Mouse (Mus musculus) limb, embryonic 14.5 days (tissue): Measurements from ENCODE around the gene Slc44a5. TPM values are rescaled to one million over a fixed set of nuclear protein-coding genes. Genes with fewer than 3 reads are reported as not detected.

Experiments
- ATAC-seq: fragments of 200-750 bp; cut with Nextera tagmentation; 2 replicates; pipeline ENCODE4 v1.8.0; 2017; ENCODE audit warnings: low read depth, moderate number of reproducible peaks, moderate TSS enrichment; ENCODE audit not compliant: low FRiP score
- DNase-seq: peaks from one replicate; pipeline ENCODE4 v3.0.0-alpha.2; 2015; ENCODE audit warnings: low spot score
- H3K27ac ChIP-seq: fragments of 300-500 bp; sonication (generic); replicated peaks from 2 replicates; pipeline ENCODE4 v1.5.1; 2014; ENCODE audit warnings: low read depth, mild to moderate bottlenecking, low read length, moderate library complexity, mixed read lengths
- H3K27me3 ChIP-seq: fragments of 300-500 bp; sonication (generic); 2 replicates; pipeline ENCODE4 v1.6.1; 2014; ENCODE audit warnings: low read length, mixed read lengths; ENCODE audit not compliant: control insufficient read depth, insufficient read depth
- H3K36me3 ChIP-seq: fragments of 300-500 bp; sonication (generic); 2 replicates; pipeline ENCODE4 v1.6.1; 2014; ENCODE audit warnings: mild to moderate bottlenecking, low read length, moderate library complexity, mixed read lengths; ENCODE audit not compliant: control insufficient read depth, insufficient read depth
- H3K4me1 ChIP-seq: fragments of 300-500 bp; sonication (generic); 2 replicates; pipeline ENCODE4 v1.6.1; 2014; ENCODE audit warnings: antibody characterized with exemption, low read length, mixed read lengths; ENCODE audit not compliant: control insufficient read depth, insufficient read depth
- H3K4me2 ChIP-seq: fragments of 300-500 bp; sonication (generic); replicated peaks from 2 replicates; pipeline ENCODE4 v1.6.1; 2014; ENCODE audit warnings: low read depth, mild to moderate bottlenecking, low read length, moderate library complexity; ENCODE audit not compliant: severe bottlenecking
- H3K4me3 ChIP-seq: fragments of 300-500 bp; sonication (generic); replicated peaks from 2 replicates; pipeline ENCODE4 v1.5.1; 2014; ENCODE audit warnings: low read length
- H3K9ac ChIP-seq: fragments of 300-500 bp; sonication (generic); 2 replicates; pipeline ENCODE4 v1.6.1; 2014; ENCODE audit warnings: mild to moderate bottlenecking, low read depth, low read length, moderate library complexity; ENCODE audit not compliant: severe bottlenecking
- H3K9me3 ChIP-seq: fragments of 300-500 bp; sonication (generic); 2 replicates; pipeline ENCODE4 v1.6.1; 2016; ENCODE audit warnings: low read length; ENCODE audit not compliant: control insufficient read depth
- POLR2A ChIP-seq: fragments of 200-500 bp; IDR thresholded peaks from 2 replicates; pipeline ENCODE4 v1.8.0; 2012; ENCODE audit warnings: inconsistent platforms, mild to moderate bottlenecking, moderate library complexity, borderline replicate concordance; ENCODE audit not compliant: insufficient read depth, insufficient read length; ENCODE audit errors: extremely low read depth
- WGBS: fragments of 180-500 bp; shearing (Covaris S2); extraction: QIAGEN DNeasy Blood & Tissue Kit; methylation state at CpG from one replicate; pipeline ENCODE4 v1.1.7; 2014; 5-methylcytosine and 5-hydroxymethylcytosine counted together
- polyA plus RNA-seq, 2 experiments: library from polyadenylated mRNA; depleted of rRNA in 1 of 2; stranded (reverse) in 1 of 2; unstranded in 1 of 2; fragments of >200 nt; fragmentation: Nextera tagmentation in 1 of 2; extraction: Ambion mirVana in 1 of 2; gene quantifications; 2 replicates each; pipeline versions ENCODE4 v1.2.1 to v1.2.3; 2012 to 2014

The Slc44a5 gene
- polyA plus RNA-seq, 2 experiments: 1.5 to 2.8 TPM

DNA sequence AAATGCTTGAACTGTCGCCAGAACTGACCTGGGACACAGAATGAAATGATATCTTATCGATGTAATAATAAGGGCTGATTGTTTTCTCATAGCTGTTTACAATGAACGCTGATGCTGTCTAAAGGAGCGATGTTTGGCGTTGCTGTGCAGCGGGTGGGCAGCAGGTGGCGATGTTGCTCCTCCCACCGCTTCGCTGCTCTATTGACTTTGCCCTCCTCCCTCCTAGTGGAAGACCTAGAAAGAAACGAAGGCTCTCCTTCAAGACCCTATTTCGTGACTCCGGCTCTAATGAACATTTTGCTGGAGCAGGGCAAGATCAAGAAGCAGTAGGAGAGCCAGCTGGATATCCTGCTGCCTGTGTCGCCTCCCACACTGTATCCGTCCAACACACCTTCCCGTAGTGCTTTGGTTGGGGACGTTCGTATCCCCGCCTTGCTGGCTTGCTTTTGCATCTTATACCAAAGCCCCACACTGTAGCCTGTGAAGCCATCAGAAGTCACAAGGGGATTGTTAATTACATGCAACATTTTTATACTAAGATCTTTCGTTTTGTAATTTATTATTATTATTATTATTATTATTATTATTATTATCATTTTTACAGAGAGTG is 296.6 kb downstream of the Slc44a5 start:
- Histone ChIP-seq H3K9ac (0 out of 2 replicates have a peak overlapping the region, but pooled peaks have one; percentile 0), H3K27me3 (0 out of 2 replicates have a peak, but pooled peaks cover 23% of the 10 kb centered on the region), H3K27ac (no peak overlapping the region), H3K4me3 (peak overlapping the region; percentile 11), H3K36me3 (no peaks in the 10 kb centered on the region), H3K9me3 (no peaks in the 10 kb centered on the region), H3K4me2 (peak overlapping the region; percentile 35), H3K4me1 (no peaks in the 10 kb centered on the region)
- no peak for TF ChIP-seq POLR2A
- 15% methylated on average over 19 of the region's 19 CpGs for WGBS
- ATAC-seq (peak; percentile 78), DNase-seq (peak; percentile 84)

DNA sequence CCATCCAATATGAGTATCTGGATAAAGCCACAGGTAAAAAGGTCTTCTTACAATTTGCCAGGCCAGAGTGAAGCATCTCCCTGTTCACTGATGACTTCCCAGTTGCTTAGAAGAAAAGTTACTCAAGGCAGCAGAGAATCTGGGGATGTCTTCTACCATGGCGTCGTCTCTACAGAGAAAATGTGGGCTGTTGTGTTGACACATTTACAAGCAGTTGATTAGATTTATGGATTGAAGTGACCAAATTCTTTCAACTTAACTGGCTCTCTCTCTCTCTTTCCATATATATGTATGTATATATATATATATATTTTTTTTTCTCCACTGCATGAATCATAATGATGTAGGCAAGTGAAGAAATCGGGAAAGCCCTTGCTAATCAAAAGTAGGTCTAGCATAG is 301.4 kb downstream of the Slc44a5 start:
- H3K36me3 ChIP-seq: no peaks in the 10 kb centered on the region
- no peak overlapping the region for H3K9ac ChIP-seq
- H3K4me2 ChIP-seq: no peak overlapping the region
- H3K9me3 ChIP-seq: no peaks in the 10 kb centered on the region
- no peak for TF ChIP-seq POLR2A
- no peaks in the 10 kb centered on the region for H3K4me1 ChIP-seq
- H3K4me3 ChIP-seq: no peak overlapping the region
- H3K27ac ChIP-seq: no peak overlapping the region
- ATAC-seq: no peak
- peak; percentile 25 for DNase-seq
- H3K27me3 ChIP-seq: 0 out of 2 replicates have a peak, but pooled peaks cover 11% of the 10 kb centered on the region
- 30% methylated on average over 3 of the region's 3 CpGs for WGBS

DNA sequence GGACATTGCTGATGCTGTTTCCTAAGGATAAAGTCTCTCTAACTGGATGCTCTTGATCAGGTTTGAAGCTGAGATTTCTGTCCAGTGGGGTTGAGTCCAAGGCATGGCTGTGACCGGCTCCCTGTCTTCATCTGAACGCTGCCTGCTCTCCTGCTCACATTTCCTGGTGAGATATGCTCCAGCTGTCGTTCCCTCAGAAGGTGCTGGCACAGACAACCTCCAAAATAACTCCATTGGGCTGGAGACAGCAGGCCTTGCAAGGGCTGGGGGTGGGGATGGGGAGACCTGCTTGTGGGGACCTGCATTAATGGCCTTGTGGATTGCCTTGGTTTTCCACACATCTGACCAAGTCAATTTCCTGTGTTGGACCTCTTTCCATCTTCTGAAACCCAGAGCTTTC is 311.0 kb downstream of the Slc44a5 start:
- 0 out of 2 replicates have a peak, but pooled peaks have one; percentile 19 for ATAC-seq
- 25% methylated on average over 3 of the region's 3 CpGs for WGBS
- H3K9me3 ChIP-seq: no peaks in the 10 kb centered on the region

DNA sequence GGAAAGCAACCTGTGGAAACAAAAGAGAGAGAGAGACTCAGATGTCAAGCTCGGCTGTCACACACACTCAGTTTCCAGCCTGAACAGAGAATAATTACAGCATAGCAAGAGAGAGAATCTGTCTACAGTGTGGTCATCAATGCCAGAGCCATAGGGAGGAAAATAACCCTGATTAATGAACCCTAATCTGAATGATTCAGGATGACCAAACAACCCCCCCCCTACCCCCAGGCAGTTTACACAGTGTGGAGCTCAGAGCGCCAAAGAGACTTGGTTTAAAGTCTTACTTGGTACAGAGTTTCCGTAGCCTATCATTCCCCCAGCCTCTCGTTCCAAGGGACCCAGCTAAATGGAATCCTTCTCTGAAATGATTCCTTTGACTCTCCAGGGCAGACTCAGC is 312.1 kb downstream of the Slc44a5 start:
- H3K36me3 ChIP-seq: no peaks in the 10 kb centered on the region
- no peak overlapping the region for H3K27ac ChIP-seq
- DNase-seq (no peak), ATAC-seq (no peak)
- no peak for TF ChIP-seq POLR2A
- H3K4me1 ChIP-seq: peaks cover 2% of the 10 kb centered on the region
- H3K9ac ChIP-seq: no peak overlapping the region
- H3K9me3 ChIP-seq: no peaks in the 10 kb centered on the region
- no peak overlapping the region for H3K4me2 ChIP-seq
- WGBS: 37% methylated on average over 4 of the region's 4 CpGs
- H3K4me3 ChIP-seq: no peak overlapping the region
- H3K27me3 ChIP-seq: no peaks in the 10 kb centered on the region

More for the DNA sequence above, 311.0 kb downstream of the Slc44a5 start:
- no peaks in the 10 kb centered on the region for H3K36me3 ChIP-seq
- H3K27me3 ChIP-seq: no peaks in the 10 kb centered on the region
- no peak overlapping the region for H3K4me3 ChIP-seq
- TF ChIP-seq POLR2A: no peak
- H3K4me1 ChIP-seq: peaks cover 2% of the 10 kb centered on the region
- H3K9ac ChIP-seq: no peak overlapping the region
- H3K27ac ChIP-seq: no peak overlapping the region
- H3K4me2 ChIP-seq: no peak overlapping the region
- no peak for DNase-seq

DNA sequence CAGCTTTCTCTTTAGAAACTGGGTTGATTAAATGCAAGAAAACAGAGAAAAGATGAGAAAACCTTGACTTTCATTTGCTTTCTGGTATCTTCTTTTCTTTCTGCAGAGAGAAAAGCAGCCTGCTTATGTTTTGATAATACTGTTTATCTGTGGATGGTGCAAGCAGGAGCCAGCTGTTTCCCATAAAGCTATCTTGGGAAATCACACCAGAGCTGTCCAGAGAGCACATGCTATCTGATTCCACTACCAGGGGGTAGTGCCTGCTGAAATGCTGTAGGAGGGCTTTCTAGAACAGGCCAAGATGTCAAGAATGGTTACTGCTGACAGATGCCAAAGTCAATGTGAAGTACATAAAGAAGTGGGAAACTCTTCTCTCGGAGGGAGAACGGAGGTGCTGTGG is 314.0 kb downstream of the Slc44a5 start:
- no peaks in the 10 kb centered on the region for H3K36me3 ChIP-seq
- 66% methylated on average over 2 of the region's 2 CpGs for WGBS
- no peaks in the 10 kb centered on the region for H3K9me3 ChIP-seq
- no peaks in the 10 kb centered on the region for H3K27me3 ChIP-seq
- peaks cover 2% of the 10 kb centered on the region for H3K4me1 ChIP-seq
- TF ChIP-seq POLR2A: no peak
- H3K9ac ChIP-seq: no peak overlapping the region
- H3K4me3 ChIP-seq: no peak overlapping the region
- H3K4me2 ChIP-seq: no peak overlapping the region
- no peak overlapping the region for H3K27ac ChIP-seq
- DNase-seq (no peak), ATAC-seq (0 out of 2 replicates have a peak, but pooled peaks have one; percentile 41)
